Mouse (Mus musculus) retina, postnatal 1 day (tissue): ENCODE measurements around the gene Opa3.
A peak's percentile ranks its signal among the peaks of the same experiment; 100 is the strongest.

ENCODE experiments used
- DNase-seq: peaks from one replicate; pipeline ENCODE4 v3.0.0-alpha.2; 2012

The Opa3 gene

GRCm38 (mm10) chr7:19282791-19283405, 54.8 kb downstream of the Opa3 start:
- DNase-seq: peak; percentile 76

DNA sequence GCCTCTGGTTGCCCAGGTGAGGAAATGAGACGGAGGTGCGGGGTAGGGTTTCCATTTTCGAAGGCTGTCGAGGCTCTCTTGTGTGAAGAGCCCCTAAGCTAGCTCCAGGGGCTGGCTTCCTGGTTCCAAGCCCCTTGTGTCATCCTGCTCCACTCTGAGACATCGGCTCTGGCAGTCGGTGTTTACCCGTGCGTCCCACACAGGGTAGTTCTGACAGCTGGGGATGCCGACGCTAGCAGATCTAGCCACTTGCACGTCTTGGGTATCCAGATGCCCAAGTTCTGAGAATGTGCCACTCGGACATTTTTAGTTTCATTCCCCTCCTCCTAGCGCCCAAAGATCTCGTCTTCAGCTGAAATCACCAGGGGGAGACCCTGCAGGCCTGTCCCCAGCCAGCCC, 55.3 kb downstream of the Opa3 start:
- DNase-seq: peak; percentile 21

- DNase-seq: peak; percentile 79
Measured at GRCm38 (mm10) chr7:19284763-19285162, 56.6 kb downstream of the Opa3 start.

DNA sequence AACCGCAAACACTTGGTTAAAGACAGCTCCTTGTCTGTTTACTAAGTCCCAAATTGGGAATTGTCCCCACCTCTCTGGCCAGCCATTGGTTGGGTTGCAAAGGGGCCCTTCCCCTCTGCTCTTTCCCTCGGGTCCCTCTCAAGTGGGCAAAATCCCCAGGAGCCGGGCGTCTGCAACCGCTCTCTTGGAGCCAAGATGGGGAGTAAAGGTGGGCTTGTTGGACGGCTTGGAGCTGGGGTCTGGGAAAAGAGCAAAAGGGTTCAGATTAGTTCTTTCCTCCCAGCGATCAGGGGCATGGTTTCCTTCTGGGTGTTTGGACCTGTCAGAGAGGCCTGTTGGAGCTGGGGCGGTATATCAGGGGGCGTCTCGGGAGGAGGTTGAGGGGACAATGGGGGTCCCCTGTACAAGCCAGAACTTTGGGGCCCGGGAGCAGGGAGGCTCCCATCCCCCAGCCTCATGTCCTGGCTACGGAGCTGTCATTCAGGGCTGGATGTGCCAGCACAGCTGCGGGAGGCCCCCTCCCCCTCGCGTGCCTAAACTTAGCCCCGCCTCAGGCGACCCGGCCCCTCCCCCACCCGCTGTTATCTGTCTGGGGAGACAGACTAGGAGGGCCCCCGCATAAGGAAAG, 62.9 kb downstream of the Opa3 start:
- DNase-seq: peak; percentile 59

- peak; percentile 96 for DNase-seq
Measured at GRCm38 (mm10) chr7:19295503-19296185, 67.5 kb downstream of the Opa3 start.

DNA sequence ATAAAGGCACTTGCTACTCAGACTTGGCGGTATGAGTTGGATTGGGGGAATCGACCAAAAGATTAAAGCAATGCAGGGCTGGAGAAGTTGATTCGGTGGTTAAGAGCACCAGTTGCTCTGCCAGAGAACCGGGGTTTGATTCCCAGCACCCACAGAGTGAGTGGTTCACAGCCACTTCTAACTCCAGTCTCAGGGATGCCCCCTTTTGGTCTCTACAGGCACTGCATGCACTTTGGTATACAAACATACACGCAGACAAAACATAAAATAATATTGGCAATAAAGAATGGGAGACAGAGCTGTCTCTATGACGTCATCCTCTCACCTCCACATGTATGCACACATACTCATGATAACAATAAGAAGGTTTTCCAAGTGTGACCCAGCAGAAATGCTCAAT, 68.9 kb downstream of the Opa3 start:
- no peak for DNase-seq

DNA sequence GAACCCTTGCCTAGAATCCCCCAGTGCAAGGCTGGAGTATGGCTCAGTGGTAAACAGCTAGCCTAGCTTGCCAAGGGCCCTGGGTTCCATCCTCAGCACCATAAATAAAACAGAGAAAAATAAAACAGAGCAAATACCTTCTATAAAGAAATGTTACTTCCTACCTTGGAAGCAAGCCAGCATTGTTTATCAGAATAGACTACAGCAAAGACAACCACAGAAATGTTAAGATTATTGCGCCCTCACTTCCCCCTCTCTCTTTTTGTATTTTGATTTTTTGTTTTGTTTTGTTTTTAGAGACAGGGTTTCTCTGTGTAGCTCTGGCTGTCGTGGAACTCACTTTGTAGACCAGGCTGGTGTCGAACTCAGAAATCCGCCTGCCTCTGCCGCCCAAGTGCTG, 69.7 kb downstream of the Opa3 start:
- no peak for DNase-seq

DNA sequence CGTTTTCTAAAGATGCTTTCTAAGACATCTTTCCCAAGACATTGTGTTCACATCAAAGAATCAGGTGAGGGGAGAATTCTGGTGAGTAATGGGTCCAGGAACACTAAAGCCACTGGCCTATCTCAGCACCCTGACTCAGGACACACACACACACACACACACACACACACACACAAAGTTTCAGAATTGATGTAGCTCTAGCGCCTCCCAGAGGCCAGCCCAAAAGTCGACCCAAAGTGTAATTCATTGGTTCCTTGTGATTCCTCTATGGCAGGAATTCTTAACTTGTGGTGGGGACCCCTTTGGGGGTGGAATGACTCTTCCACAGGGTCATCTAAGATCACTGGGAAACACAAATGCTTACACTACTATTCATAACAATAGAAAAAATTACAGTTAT, 71.1 kb downstream of the Opa3 start:
- DNase-seq: peak; percentile 76

DNA sequence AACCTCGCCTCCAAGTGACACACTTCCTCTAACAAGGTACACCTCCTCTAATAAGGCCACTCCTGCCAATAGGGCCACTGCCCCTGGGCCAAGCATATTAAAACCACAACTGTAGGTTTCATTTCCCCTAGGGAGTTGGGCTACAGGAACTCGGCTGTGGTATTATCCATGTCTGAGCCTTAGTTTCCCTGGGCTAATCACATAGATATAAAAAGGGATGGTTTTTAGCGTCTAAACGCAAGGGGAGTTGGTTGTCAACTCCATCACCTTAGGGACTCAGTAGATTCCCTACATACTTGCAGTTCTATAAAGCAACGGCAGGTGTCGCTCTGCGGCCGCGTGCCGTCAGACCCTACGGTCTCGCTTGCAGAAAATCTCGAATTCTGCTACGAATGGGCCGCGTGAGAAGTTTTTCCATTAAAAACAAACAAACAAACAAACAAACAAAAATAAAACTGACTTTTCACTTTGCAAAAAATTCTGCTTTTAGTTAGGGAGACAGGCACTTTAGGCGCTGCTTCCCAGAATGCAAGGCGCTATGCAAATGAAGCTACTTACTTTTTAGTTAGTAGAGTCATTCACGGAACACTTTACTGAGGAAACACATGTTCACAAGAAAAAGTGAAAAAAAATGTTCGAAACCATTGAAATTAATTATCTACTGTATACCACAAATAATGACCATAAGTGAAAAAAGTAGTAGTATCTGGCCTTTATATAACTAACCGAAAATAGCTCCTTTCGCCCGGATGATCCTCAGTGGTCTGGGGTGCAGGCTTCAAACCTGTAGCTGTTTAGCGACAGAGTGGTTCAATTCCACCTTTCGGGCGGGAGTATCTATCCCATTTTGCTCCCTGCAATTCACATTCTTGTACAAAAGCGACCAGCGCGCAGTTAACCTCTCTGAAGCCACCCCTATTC, 72.6 kb downstream of the Opa3 start:
- DNase-seq: peak; percentile 87

DNA sequence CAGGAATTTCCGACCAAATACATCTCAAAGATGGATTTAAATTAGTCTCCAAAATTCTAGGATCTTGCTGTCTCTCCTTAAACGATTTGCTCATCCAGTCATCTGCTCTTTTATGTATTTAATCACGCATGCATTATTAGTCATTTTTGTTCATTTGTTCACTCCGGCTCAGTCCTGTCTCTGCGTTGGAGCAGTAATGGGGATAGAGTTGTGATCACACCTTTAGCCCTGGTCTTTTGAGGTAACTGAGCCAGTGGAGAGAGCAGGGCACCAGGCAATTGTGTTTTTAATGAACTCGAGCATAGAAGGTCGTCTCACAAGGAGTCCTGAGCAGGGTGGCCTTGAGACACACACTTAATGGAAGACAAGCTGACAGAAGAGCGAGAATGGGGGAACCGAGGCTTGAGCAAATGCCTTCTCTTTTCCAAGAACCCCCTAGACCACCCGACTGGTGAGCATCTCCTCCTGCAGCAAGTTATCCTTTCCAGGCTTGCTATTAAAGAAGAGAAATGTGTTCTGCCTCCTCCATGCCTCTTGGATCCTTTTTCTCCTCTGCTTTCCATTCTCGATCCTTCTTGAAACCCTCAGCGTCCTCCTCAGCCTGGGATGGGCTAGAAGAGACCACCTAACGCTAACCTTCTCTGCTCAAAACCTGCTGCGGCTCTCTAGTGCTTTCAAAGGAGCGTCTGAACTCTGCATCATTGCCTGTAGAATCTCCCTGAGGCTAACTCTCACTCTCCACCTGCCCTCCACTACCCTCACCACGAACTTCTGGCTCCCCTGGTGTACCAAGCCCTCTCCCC, 73.5 kb downstream of the Opa3 start:
- DNase-seq: no peak

- DNase-seq: no peak
Measured at GRCm38 (mm10) chr7:19302264-19303045, 74.3 kb downstream of the Opa3 start.

DNA sequence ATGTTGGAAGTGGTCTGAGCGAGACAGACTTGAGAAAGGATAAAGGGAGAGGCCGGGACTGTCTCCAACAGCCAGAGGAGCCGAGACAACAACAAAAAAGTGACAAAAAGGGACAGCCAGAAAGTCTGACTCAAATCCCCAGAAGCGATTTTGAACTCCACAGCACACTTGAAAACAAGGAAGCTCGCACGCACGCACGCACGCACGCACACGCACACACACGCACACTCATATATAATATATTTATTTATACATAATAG, 74.8 kb downstream of the Opa3 start:
- DNase-seq: no peak

- DNase-seq: peak; percentile 88
Measured at GRCm38 (mm10) chr7:19303770-19304169, 75.6 kb downstream of the Opa3 start.

DNA sequence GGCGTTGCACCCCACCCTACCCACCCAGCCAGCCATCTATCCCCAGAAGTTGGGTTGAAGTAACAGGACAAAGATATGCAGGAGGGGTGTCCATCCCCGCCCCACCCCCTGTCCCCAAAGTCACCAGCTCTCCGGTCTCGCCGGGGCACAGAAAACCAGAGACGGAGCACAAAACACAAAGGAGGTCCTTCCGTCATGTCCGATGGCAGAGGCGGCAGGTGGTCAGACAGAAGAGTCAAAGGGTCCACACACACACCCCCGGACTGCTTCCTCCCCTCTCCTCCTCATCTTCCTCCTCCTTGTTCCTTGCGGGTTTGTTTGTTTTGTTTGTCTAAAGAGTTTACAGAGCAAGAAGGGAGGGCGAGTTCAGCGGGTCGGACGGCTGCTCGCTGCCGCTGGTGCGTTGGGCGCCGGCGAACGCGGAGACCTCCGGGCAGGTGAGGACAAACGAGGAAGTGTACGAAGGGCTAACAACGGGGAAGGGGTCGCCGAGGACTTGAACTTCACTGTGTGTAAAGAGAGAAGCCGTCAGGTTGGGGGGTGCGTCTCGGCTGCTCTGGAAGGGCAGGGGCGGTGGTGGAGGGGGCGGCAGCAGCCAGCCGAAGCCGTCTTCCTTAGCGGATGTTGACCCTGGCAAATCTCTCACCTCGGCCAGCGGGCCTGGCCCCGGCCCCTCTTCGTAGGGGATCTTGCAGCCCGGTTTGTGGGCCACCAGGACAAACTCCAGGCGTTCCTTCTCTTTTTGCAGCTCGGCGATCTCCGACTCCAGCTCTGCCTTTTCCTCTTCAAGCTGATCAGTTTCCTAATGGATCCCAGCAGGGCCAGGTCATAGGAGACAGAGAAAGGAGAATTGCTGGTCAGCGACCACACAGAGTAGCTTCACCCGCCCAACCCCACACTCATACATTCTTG, 76.6 kb downstream of the Opa3 start:
- DNase-seq: peak; percentile 45

DNA sequence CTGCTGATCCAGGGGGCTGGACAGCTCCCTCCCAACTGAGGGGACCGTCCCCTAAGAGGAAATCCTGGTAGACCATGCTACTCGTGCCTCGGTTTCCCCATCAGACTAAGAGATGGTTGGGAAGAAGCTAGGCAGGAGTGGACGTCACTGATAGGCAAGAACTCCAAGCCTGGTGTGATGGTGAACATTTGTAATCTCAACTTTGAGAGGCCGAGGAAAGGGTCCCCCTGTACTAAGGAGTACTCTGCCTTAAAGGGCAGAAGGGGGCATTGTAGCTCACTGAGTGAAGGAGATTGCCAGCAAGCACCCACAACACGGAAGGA, 77.2 kb downstream of the Opa3 start:
- DNase-seq: no peak
